Mouse (Mus musculus): ENCODE measurements around the gene Exoc6b. TPM values are rescaled to one million over a fixed set of nuclear protein-coding genes. Genes with fewer than 3 reads are reported as not detected.

Exoc6b gene
- polyA plus RNA-seq, 1 experiment from 2014 or later: 15.2 TPM

DNA sequence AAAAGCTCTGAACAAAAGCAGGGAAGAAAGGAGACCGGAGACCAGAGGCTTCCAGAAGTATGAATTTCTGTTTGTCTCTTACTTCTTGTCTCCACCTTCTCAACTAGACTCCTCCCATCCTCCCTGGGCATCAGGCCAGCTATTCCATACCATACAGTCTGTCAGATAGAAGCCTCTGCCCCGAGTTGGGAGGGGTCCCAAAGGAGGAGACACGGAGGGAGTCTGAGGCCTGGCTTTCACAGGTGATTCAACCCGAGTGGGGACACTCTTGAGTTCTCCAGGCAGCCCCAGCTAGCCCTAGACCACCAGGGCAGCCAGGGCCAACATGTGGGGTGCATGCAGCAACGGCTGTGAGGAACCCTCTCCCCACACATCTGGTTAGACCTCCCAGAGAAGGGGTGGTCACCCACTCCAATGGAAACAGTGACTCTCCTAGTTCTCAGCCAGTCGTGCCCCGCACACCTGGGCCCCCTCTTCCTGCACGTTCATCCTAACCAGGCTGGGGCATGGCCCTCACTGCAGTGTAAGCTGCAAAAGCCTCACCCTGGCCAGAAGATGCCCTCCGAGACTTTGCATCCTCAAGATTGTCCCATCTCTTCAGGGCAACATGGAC is 487.4 kb downstream of the Exoc6b start:
- Histone ChIP-seq H3K9me3 (replicated peaks) (no peaks in the 10 kb centered on the region), H3K4me3 (no peak overlapping the region), H3K27me3 (peaks cover 93% of the 10 kb centered on the region), H3K36me3 (no peaks in the 10 kb centered on the region), H3K27ac (no peak overlapping the region), H3K4me2 (no peak overlapping the region), H3K9ac (no peak overlapping the region), H3K4me1 (replicated peaks) (peaks cover 55% of the 10 kb centered on the region)
- no peak for ATAC-seq (replicated peaks; ENCODE audit: insufficient number of reproducible peaks, insufficient read depth, low FRiP score, low read depth)
- 53% methylated on average over 9 of the region's 9 CpGs for WGBS

DNA sequence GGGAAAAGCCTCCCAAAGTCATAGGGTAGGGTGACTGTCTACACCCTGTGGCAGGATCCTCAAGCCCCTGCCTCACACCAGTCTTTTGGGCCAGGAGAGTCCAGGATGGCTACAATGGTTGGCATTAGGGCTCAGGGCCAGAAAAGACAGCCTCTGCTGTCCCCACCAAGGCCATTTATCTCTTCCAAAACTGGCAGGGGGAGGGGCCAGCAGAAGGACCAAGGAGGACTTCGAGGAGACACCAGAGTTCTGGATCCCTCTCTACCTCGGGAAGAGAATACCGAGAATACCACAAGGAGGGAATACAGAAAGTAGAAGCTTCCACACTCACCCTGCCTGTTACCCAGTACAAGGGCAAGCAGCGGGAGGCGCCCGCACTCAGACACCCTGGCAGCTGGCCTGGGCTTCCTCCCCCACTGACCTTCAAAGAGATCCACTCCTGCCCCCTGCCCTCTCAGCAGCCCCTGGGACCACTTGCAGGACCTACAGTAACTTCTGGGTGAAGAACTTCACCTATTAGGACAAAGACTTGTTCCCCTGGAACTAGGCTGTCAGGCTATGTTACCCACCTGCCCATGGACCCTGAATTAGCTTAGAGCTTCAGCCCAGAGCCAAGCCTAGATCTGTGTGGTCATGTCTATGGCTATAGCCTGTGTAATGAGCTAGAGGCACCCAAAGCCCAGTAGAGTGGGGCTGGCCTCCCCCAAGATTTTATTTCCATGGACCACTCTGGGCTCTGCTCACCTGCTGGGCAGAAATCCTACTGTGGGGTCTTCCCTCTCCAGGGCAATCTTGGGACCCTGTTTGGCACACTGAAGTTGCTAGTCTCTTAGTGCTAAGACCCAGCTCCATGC is 488.1 kb downstream of the Exoc6b start:
- no peak for ATAC-seq (replicated peaks; ENCODE audit: insufficient number of reproducible peaks, insufficient read depth, low FRiP score, low read depth)
- peaks cover 49% of the 10 kb centered on the region for H3K4me1 ChIP-seq (replicated peaks)
- H3K9ac ChIP-seq: no peak overlapping the region
- H3K9me3 ChIP-seq (replicated peaks): no peaks in the 10 kb centered on the region
- WGBS: 46% methylated on average over 6 of the region's 6 CpGs
- H3K27ac ChIP-seq: no peak overlapping the region
- H3K4me3 ChIP-seq: no peak overlapping the region
- no peaks in the 10 kb centered on the region for H3K36me3 ChIP-seq
- peaks cover 93% of the 10 kb centered on the region for H3K27me3 ChIP-seq
- H3K4me2 ChIP-seq: no peak overlapping the region

DNA sequence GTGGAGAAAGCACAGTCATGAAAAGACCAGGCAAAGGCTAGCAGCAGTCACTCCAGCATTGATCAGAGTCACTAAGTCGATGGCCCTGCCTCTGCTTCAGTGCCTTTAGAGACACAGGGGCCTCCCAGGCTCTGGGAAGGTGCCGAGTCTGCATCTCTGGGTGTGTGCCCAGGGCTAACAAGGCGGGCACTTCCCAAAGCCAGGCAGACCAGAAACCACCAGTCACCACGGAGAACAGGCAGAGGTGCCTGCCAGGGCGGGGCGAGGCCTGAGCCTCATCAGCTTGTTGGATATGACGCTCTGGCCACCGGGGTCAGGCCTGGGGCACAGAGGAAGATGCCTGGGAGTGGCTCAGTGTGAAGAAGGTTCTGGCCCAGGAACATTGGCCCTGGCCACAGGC is 489.8 kb downstream of the Exoc6b start:
- WGBS: 59% methylated on average over 8 of the region's 8 CpGs
- Histone ChIP-seq H3K36me3 (no peaks in the 10 kb centered on the region), H3K4me1 (replicated peaks) (peaks cover 32% of the 10 kb centered on the region), H3K9me3 (replicated peaks) (no peaks in the 10 kb centered on the region), H3K9ac (no peak overlapping the region), H3K27ac (no peak overlapping the region), H3K27me3 (peaks cover 94% of the 10 kb centered on the region), H3K4me2 (no peak overlapping the region), H3K4me3 (no peak overlapping the region)
- no peak for ATAC-seq (replicated peaks; ENCODE audit: insufficient number of reproducible peaks, insufficient read depth, low FRiP score, low read depth)

DNA sequence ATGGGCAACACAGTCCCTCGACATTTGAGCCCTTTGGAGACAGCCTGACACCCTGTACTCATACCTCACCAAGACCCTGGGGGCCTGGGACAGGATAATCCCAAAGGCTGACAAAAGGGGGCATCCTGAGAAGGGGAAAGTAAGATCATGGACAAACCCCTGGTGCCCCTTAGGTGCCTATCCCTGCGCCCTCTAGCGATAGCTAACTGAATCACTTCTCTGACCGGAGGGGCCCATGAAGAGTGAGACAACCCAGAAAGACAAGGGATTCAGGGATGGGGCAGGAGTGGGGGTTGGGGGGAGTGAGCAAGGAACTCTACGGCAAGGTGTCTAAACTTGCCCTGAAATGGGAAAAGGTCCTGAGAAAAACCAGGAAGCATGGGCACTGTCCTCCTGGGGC is 490.4 kb downstream of the Exoc6b start:
- ATAC-seq (replicated peaks; ENCODE audit: insufficient number of reproducible peaks, insufficient read depth, low FRiP score, low read depth): no peak

DNA sequence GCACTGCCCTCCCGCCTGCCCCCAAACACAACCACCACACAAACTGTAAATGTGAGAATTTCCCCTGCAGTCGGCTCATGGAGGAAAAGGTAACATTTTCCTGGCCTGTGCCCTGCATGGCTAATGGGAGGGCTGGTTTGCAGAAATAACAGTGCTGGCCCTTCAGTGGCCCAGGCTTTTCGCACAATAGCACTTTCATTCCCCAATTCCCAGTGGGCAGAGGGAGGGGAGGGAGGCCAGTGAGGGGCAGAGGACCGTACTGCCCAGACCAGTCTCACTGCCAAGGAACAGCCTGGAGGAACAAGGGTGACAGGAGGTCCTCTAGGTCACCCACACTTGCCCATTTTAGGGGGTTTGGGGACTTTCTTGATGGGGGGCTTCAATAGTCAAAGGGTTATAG is 491.4 kb downstream of the Exoc6b start:
- H3K9me3 ChIP-seq (replicated peaks): no peaks in the 10 kb centered on the region
- H3K9ac ChIP-seq: no peak overlapping the region
- 69% methylated on average over 4 of the region's 4 CpGs for WGBS
- H3K36me3 ChIP-seq: no peaks in the 10 kb centered on the region
- H3K27me3 ChIP-seq: peaks cover 88% of the 10 kb centered on the region
- peaks cover 22% of the 10 kb centered on the region for H3K4me1 ChIP-seq (replicated peaks)
- ATAC-seq (replicated peaks; ENCODE audit: insufficient number of reproducible peaks, insufficient read depth, low FRiP score, low read depth): no peak
- H3K4me2 ChIP-seq: no peak overlapping the region
- H3K27ac ChIP-seq: no peak overlapping the region
- no peak overlapping the region for H3K4me3 ChIP-seq

More for the DNA sequence above, 490.4 kb downstream of the Exoc6b start:
- WGBS: 11% methylated on average over 5 of the region's 5 CpGs
- H3K27ac ChIP-seq: no peak overlapping the region
- no peak overlapping the region for H3K4me2 ChIP-seq
- no peaks in the 10 kb centered on the region for H3K36me3 ChIP-seq
- peaks cover 30% of the 10 kb centered on the region for H3K4me1 ChIP-seq (replicated peaks)
- no peak overlapping the region for H3K9ac ChIP-seq
- H3K27me3 ChIP-seq: peaks cover 93% of the 10 kb centered on the region
- no peaks in the 10 kb centered on the region for H3K9me3 ChIP-seq (replicated peaks)
- H3K4me3 ChIP-seq: no peak overlapping the region

DNA sequence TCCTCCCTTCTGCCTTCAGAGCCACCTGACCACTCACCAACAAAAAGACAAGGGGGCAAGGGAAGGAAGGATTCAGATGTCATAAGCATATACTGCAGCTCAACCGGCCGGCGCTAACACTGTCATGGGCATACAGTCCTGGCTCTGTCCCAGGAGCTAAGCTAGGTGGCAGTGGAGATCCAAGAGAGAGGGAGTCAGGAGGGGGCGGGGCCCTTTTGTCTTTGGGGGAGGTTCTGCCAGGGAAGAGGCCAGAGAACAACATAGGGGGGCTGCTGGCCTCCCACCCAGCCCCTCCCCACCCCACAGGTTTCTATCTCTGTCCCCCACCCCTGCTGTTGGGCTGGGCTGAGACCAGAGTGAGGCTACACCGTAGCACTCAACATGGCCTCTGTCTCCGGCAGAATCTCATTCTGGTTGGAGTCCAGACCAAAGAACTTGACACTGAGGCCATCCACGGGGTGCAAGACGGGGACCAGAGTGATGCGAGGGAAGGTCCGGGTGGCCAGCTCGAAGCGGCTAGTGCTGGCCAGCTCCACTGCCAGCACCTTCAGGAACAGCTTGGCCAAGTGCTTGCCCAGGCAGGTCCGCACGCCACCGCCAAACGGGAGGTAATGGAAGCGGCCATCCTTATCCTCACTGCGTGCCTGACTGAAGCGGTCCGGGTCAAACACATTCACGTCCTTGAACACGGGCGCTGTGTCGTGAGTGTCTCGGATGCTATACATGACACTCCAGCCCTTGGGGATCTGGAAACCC is 495.2 kb downstream of the Exoc6b start:
- Histone ChIP-seq H3K27ac (no peak overlapping the region), H3K4me2 (peak overlapping the region; percentile 57), H3K36me3 (no peaks in the 10 kb centered on the region), H3K4me3 (peak overlapping the region; percentile 28), H3K4me1 (replicated peaks) (peaks cover 19% of the 10 kb centered on the region), H3K9me3 (replicated peaks) (no peaks in the 10 kb centered on the region), H3K9ac (no peak overlapping the region), H3K27me3 (peaks cover 59% of the 10 kb centered on the region)
- WGBS: 32% methylated on average over 25 of the region's 25 CpGs
- no peak for ATAC-seq (replicated peaks; ENCODE audit: insufficient number of reproducible peaks, insufficient read depth, low FRiP score, low read depth)

DNA sequence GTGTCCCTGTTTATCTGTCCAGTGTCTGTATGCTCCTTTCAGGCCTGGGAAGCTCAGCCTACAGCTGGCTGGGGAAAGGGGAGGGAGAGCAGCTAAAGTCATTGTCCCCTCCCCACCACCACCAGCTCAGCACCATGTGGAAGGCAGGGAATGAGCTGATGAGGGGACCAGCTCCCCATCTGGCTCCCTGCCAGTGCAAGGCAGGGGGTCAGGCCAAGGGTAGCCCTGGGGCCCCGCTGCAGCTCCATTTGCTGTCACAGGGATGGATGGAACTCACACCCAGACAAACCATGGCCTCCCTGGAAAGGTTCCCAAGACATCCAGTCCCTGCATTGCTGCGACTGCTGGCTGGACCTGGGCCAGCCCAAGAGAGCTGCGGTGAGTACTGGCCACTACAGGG is 499.3 kb downstream of the Exoc6b start:
- 21% methylated on average over 3 of the region's 3 CpGs for WGBS
- Histone ChIP-seq H3K36me3 (no peaks in the 10 kb centered on the region), H3K4me3 (no peak overlapping the region), H3K27me3 (peaks cover 30% of the 10 kb centered on the region), H3K9me3 (replicated peaks) (no peaks in the 10 kb centered on the region), H3K4me2 (no peak overlapping the region), H3K4me1 (replicated peaks) (peaks cover 19% of the 10 kb centered on the region), H3K27ac (no peak overlapping the region), H3K9ac (no peak overlapping the region)
- ATAC-seq (replicated peaks; ENCODE audit: insufficient number of reproducible peaks, insufficient read depth, low FRiP score, low read depth): 0 out of 2 replicates have a peak, but pooled peaks have one; percentile 30

DNA sequence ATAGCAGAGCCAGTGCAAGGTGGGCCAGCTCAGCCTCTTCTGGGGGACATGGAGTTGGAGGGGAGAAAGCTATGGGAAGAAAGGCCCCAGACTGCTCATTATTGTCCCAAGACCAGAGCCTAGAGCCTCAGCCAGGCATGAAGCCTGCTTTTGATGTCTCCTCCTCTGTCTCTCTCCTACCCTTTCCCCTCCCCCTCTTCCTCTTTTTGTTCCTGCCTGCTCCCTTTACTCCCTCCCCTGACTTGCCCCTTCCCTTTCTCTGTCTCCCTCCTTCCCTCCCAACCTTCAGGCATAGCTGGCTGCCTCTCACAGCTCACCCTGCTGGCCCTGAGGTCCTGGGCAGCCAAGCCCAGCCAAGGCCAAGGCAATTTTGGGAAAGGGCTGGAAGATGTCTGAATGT is 499.7 kb downstream of the Exoc6b start:
- H3K9me3 ChIP-seq (replicated peaks): no peaks in the 10 kb centered on the region
- no peak overlapping the region for H3K4me2 ChIP-seq
- peaks cover 28% of the 10 kb centered on the region for H3K27me3 ChIP-seq
- H3K27ac ChIP-seq: no peak overlapping the region
- ATAC-seq (replicated peaks; ENCODE audit: insufficient number of reproducible peaks, insufficient read depth, low FRiP score, low read depth): no peak
- no peak overlapping the region for H3K9ac ChIP-seq
- H3K4me1 ChIP-seq (replicated peaks): peaks cover 19% of the 10 kb centered on the region
- H3K4me3 ChIP-seq: no peak overlapping the region
- H3K36me3 ChIP-seq: no peaks in the 10 kb centered on the region

DNA sequence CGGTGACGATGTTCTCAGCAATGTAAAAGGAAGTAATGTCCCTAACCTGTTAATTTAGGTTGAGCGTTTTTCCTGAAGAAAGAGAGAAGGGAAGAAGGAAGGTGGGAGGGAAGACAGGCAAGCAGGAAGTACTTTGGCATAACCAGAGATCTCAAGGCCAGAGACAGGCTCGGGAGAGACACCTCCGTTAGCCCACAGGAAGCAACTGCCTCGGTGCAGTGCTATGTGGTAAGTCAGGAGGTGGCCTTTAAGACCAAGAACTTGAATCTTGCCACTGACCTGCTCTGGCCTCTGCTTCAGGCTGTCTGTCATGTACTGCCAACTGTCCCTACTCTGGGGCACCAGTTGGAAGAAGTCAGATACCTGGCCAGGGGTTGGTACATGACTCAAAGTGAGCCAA is 500.4 kb downstream of the Exoc6b start:
- Histone ChIP-seq H3K4me2 (no peak overlapping the region), H3K4me1 (replicated peaks) (peaks cover 16% of the 10 kb centered on the region), H3K27ac (no peak overlapping the region), H3K9me3 (replicated peaks) (no peaks in the 10 kb centered on the region), H3K36me3 (no peaks in the 10 kb centered on the region), H3K27me3 (peaks cover 29% of the 10 kb centered on the region), H3K9ac (no peak overlapping the region), H3K4me3 (no peak overlapping the region)
- no peak for ATAC-seq (replicated peaks; ENCODE audit: insufficient number of reproducible peaks, insufficient read depth, low FRiP score, low read depth)
- 73% methylated on average over 6 of the region's 6 CpGs for WGBS
